Mouse (Mus musculus): ENCODE results near the gene Gm10310. TPM values are rescaled to one million over a fixed set of nuclear protein-coding genes. Genes with fewer than 3 reads are reported as not detected.
"Not testable (repeated sequence)": the region's sequence is repeated elsewhere in the genome, so short reads cannot be mapped to it uniquely, and the experiment has no call there.

The Gm10310 gene
- not detected in 2 replicates for total RNA-seq (2012; rRNA removed)
- not detected for polyA plus RNA-seq (2012; ENCODE audit: insufficient read depth in 1 of 2, insufficient read length in 2 of 2, low read depth in 1 of 2, low replicate concordance in 2 of 2, missing spikeins in 1 of 2)

GRCm38 (mm10) chr10:129984962-129985361 lies at the start of gene Gm10310:
TSS of gene Gm10310 (minus strand) at chr10:129985062.
- not testable (repeated sequence) for H3K27me3 ChIP-seq (ENCODE audit: control insufficient read depth in 1 of 2, insufficient read depth in 2 of 2, low read length in 2 of 2); H3K9ac ChIP-seq (ENCODE audit: control insufficient read depth, low read depth, low read length, poor library complexity, severe bottlenecking); H3K79me2 ChIP-seq (ENCODE audit: control insufficient read depth, insufficient read depth, low read length, poor library complexity); H3K27ac ChIP-seq (ENCODE audit: control insufficient read depth, low read depth, low read length); H3K9me3 ChIP-seq (replicated peaks; ENCODE audit: insufficient read depth, low read length); DNase-seq (ENCODE audit: low read depth, low spot score); H3K4me1 ChIP-seq (ENCODE audit: control insufficient read depth in 1 of 2, insufficient read depth in 2 of 2, low read length in 2 of 2); H3K36me3 ChIP-seq (ENCODE audit: control insufficient read depth in 1 of 2, insufficient read depth in 2 of 2, low read length in 2 of 2); H3K4me3 ChIP-seq (ENCODE audit: control insufficient read depth in 1 of 2, insufficient read depth in 1 of 2, low read depth in 2 of 2, low read length in 2 of 2)

- H3K9me3 ChIP-seq (replicated peaks; ENCODE audit: insufficient read depth, low read length) = no peaks in the 10 kb centered on the region
- no peaks in the 10 kb centered on the region for H3K79me2 ChIP-seq (ENCODE audit: control insufficient read depth, insufficient read depth, low read length, poor library complexity)
- H3K4me1 ChIP-seq (ENCODE audit: control insufficient read depth in 1 of 2, insufficient read depth in 2 of 2, low read length in 2 of 2) = no peaks in the 10 kb centered on the region
- H3K36me3 ChIP-seq (ENCODE audit: control insufficient read depth in 1 of 2, insufficient read depth in 2 of 2, low read length in 2 of 2) = no peaks in the 10 kb centered on the region
- no peak within 1 kb of the TSS for H3K27ac ChIP-seq (ENCODE audit: control insufficient read depth, low read depth, low read length)
- no peaks in the 10 kb centered on the region for H3K27me3 ChIP-seq (ENCODE audit: control insufficient read depth in 1 of 2, insufficient read depth in 2 of 2, low read length in 2 of 2)
- H3K9ac ChIP-seq (ENCODE audit: control insufficient read depth, low read depth, low read length, poor library complexity, severe bottlenecking) = no peak within 1 kb of the TSS
- TF ChIP-seq KAT2A (conservative IDR thresholded peaks at IDR 0.05; ENCODE audit: low read depth, low read length) = no peak
- TF ChIP-seq ZC3H11A (IDR thresholded peaks at IDR 0.05; ENCODE audit: low read depth, low read length) = no peak
- no peak for TF ChIP-seq CTCF (IDR thresholded peaks at IDR 0.05 in 2 of 3, conservative IDR thresholded peaks at IDR 0.05 in 1 of 3; ENCODE audit: control insufficient read depth in 1 of 3, insufficient read depth in 1 of 3, low read depth in 2 of 3, low read length in 3 of 3, poor library complexity in 1 of 3, severe bottlenecking in 1 of 3)
- no peak for TF ChIP-seq MAZ (IDR thresholded peaks at IDR 0.05; ENCODE audit: low read depth, low read length)
- no peak for TF ChIP-seq GABPA (IDR thresholded peaks at IDR 0.05; ENCODE audit: low read depth, low read length)
- no peak for TF ChIP-seq POLR2AphosphoS2 (IDR thresholded peaks at IDR 0.05; ENCODE audit: low read length)
- TF ChIP-seq POLR2AphosphoS5 (IDR thresholded peaks at IDR 0.05; ENCODE audit: borderline replicate concordance, low read depth, low read length) = no peak
- no peak for TF ChIP-seq TCF12 (IDR thresholded peaks at IDR 0.05; ENCODE audit: low read depth, low read length)
- no peak for TF ChIP-seq MAFK (IDR thresholded peaks at IDR 0.05; ENCODE audit: borderline replicate concordance, low read depth, low read length)
- DNase-seq (ENCODE audit: low read depth, low spot score) = no peak
- H3K4me3 ChIP-seq (ENCODE audit: control insufficient read depth in 1 of 2, insufficient read depth in 1 of 2, low read depth in 2 of 2, low read length in 2 of 2) = no peak within 1 kb of the TSS
Observed at GRCm38 (mm10) chr10:130030048-130030447, 45.2 kb upstream of the Gm10310 start, which contains the start of gene Olfr821. TSS of gene Olfr821 (plus strand) at chr10:130030348.

GRCm38 (mm10) chr10:130012321-130012720 lies 27.5 kb upstream of the Gm10310 start, which contains the start of gene Olfr820:
TSS of gene Olfr820 (plus strand) at chr10:130012621.
- no peak within 1 kb of the TSS for H3K4me3 ChIP-seq (ENCODE audit: control insufficient read depth in 1 of 2, insufficient read depth in 1 of 2, low read depth in 2 of 2, low read length in 2 of 2)
- H3K79me2 ChIP-seq (ENCODE audit: control insufficient read depth, insufficient read depth, low read length, poor library complexity) = no peaks in the 10 kb centered on the region
- H3K9me3 ChIP-seq (replicated peaks; ENCODE audit: insufficient read depth, low read length) = no peaks in the 10 kb centered on the region
- no peak for DNase-seq (ENCODE audit: low read depth, low spot score)
- H3K27me3 ChIP-seq (ENCODE audit: control insufficient read depth in 1 of 2, insufficient read depth in 2 of 2, low read length in 2 of 2) = no peaks in the 10 kb centered on the region
- no peak within 1 kb of the TSS for H3K9ac ChIP-seq (ENCODE audit: control insufficient read depth, low read depth, low read length, poor library complexity, severe bottlenecking)
- H3K27ac ChIP-seq (ENCODE audit: control insufficient read depth, low read depth, low read length) = no peak within 1 kb of the TSS
- TF ChIP-seq NELFE (IDR thresholded peaks at IDR 0.05; ENCODE audit: low read depth, low read length) = no peak
- TF ChIP-seq TCF12 (IDR thresholded peaks at IDR 0.05; ENCODE audit: low read depth, low read length) = no peak
- no peak for TF ChIP-seq E2F4 (IDR thresholded peaks at IDR 0.05; ENCODE audit: borderline replicate concordance, low read depth, low read length)
- no peak for TF ChIP-seq UBTF (IDR thresholded peaks at IDR 0.05; ENCODE audit: borderline replicate concordance, insufficient read depth, low read depth, low read length)
- TF ChIP-seq MEF2A (IDR thresholded peaks at IDR 0.05; ENCODE audit: extremely low read depth, insufficient replicate concordance, low read depth, low read length, poor library complexity, severe bottlenecking) = no peak
- TF ChIP-seq POLR2AphosphoS2 (IDR thresholded peaks at IDR 0.05; ENCODE audit: low read length) = no peak
- no peak for TF ChIP-seq POLR2A (IDR thresholded peaks at IDR 0.05; ENCODE audit: control insufficient read depth in 1 of 2, insufficient read depth in 1 of 2, low read depth in 1 of 2, low read length in 2 of 2, poor library complexity in 1 of 2)
- TF ChIP-seq TAL1 (IDR thresholded peaks at IDR 0.05; ENCODE audit: low read length) = no peak
- no peak for TF ChIP-seq USF1 (IDR thresholded peaks at IDR 0.05; ENCODE audit: low read depth, low read length)
- no peak for TF ChIP-seq MXI1 (IDR thresholded peaks at IDR 0.05; ENCODE audit: low read depth, low read length)
- TF ChIP-seq MAX (IDR thresholded peaks at IDR 0.05; ENCODE audit: low read length) = no peak
- TF ChIP-seq ZKSCAN1 (IDR thresholded peaks at IDR 0.05; ENCODE audit: low read depth, low read length) = no peak
- TF ChIP-seq HCFC1 (IDR thresholded peaks at IDR 0.05; ENCODE audit: low read depth, low read length) = no peak
- TF ChIP-seq BHLHE40 (IDR thresholded peaks at IDR 0.05; ENCODE audit: borderline replicate concordance, low read depth, low read length) = no peak
- no peak for TF ChIP-seq JUND (IDR thresholded peaks at IDR 0.05; ENCODE audit: low read depth, low read length)
- TF ChIP-seq GATA1 (IDR thresholded peaks at IDR 0.05; ENCODE audit: low read depth, low read length) = no peak
- TF ChIP-seq CTCF (IDR thresholded peaks at IDR 0.05 in 2 of 3, conservative IDR thresholded peaks at IDR 0.05 in 1 of 3; ENCODE audit: control insufficient read depth in 1 of 3, insufficient read depth in 1 of 3, low read depth in 2 of 3, low read length in 3 of 3, poor library complexity in 1 of 3, severe bottlenecking in 1 of 3) = no peak
- no peak for TF ChIP-seq CHD1 (IDR thresholded peaks at IDR 0.05; ENCODE audit: low read depth, low read length)
- no peaks in the 10 kb centered on the region for H3K4me1 ChIP-seq (ENCODE audit: control insufficient read depth in 1 of 2, insufficient read depth in 2 of 2, low read length in 2 of 2)
- H3K36me3 ChIP-seq (ENCODE audit: control insufficient read depth in 1 of 2, insufficient read depth in 2 of 2, low read length in 2 of 2) = no peaks in the 10 kb centered on the region

All from MEL (cell line).